In genomic region chr8:126664891-126665290, GRCm38 (mm10) we compare ENCODE assay signal across 10 mouse cellular contexts.
DNase-seq lines count a peak whose midpoint lies in the region; ATAC-seq and TF ChIP-seq lines count a peak whose summit lies in the region.
"Had no signal": no experiment of that assay in that cellular context is flagged by ENCODE, and none has a peak within 500 bp of the region (broad histone marks: within the 10 kb centered on the region; RNA-seq: fewer than 3 reads in every experiment).

No protein-coding gene starts in this region.

- no peak overlapping the region for H3K9ac ChIP-seq in heart, postnatal 0 days (replicated peaks; ENCODE audit: low read depth, low read length)
- no peak overlapping the region for H3K9ac ChIP-seq in forebrain, embryonic 11.5 days (ENCODE audit: low read length)
- no peak overlapping the region for H3K9ac ChIP-seq in limb, embryonic 15.5 days
- H3K9ac ChIP-seq: liver, embryonic 14.5 days had no signal

- no peaks in the 10 kb centered on the region for H3K36me3 ChIP-seq in heart, postnatal 0 days (replicated peaks; ENCODE audit: control insufficient read depth, insufficient read depth, low read length)
- H3K36me3 ChIP-seq in forebrain, embryonic 11.5 days (ENCODE audit: control insufficient read depth, insufficient read depth, low read length) = no peaks in the 10 kb centered on the region
- H3K36me3 ChIP-seq in limb, embryonic 15.5 days = no peaks in the 10 kb centered on the region

- 71% methylated on average over 5 of the region's 5 CpGs for WGBS in heart, postnatal 0 days
- WGBS in forebrain, embryonic 11.5 days = 76% methylated on average over 5 of the region's 5 CpGs
- WGBS in limb, embryonic 15.5 days = 28% methylated on average over 5 of the region's 5 CpGs

- peaks cover 78% of the 10 kb centered on the region for H3K4me1 ChIP-seq in heart, postnatal 0 days (ENCODE audit: control insufficient read depth, insufficient read depth)
- peaks cover 54% of the 10 kb centered on the region for H3K4me1 ChIP-seq in forebrain, embryonic 11.5 days (replicated peaks; ENCODE audit: control insufficient read depth, insufficient read depth, low read length)
- peaks cover 92% of the 10 kb centered on the region for H3K4me1 ChIP-seq in limb, embryonic 15.5 days

- no peak for TF ChIP-seq CTCF in heart, postnatal 0 days (IDR thresholded peaks at IDR 0.05; ENCODE audit: low read depth)
- TF ChIP-seq CTCF in brain, embryonic 14.5 days (IDR thresholded peaks at IDR 0.05; ENCODE audit: borderline replicate concordance, extremely low read depth, insufficient read depth, insufficient read length) = no peak

- H3K4me3 ChIP-seq in heart, postnatal 0 days (ENCODE audit: low read depth, low read length) = no peak overlapping the region
- H3K4me3 ChIP-seq in forebrain, embryonic 11.5 days (ENCODE audit: low read depth, low read length) = no peak overlapping the region
- no peak overlapping the region for H3K4me3 ChIP-seq in limb, embryonic 15.5 days
- H3K4me3 ChIP-seq: erythroblast, embryonic 14.5 days had no signal

- H3K27ac ChIP-seq in heart, postnatal 0 days (ENCODE audit: low read depth) = peak overlapping the region; percentile 98; the same call in 1 of the 2 replicates
- peak overlapping the region; percentile 93 for H3K27ac ChIP-seq in forebrain, embryonic 11.5 days (ENCODE audit: low read depth, low read length)
- H3K27ac ChIP-seq in limb, embryonic 15.5 days = peak overlapping the region; percentile 99

- H3K4me2 ChIP-seq in heart, postnatal 0 days (ENCODE audit: low read depth, low read length) = no peak overlapping the region
- no peak overlapping the region for H3K4me2 ChIP-seq in forebrain, embryonic 11.5 days (ENCODE audit: low read depth, low read length, severe bottlenecking)
- 0 out of 2 replicates have a peak overlapping the region, but pooled peaks have one; percentile 45 for H3K4me2 ChIP-seq in limb, embryonic 15.5 days

- H3K27me3 ChIP-seq in heart, postnatal 0 days (ENCODE audit: control insufficient read depth, insufficient read depth, low read length) = no peaks in the 10 kb centered on the region
- H3K27me3 ChIP-seq in forebrain, embryonic 11.5 days (ENCODE audit: control insufficient read depth, insufficient read depth, low read length) = no peaks in the 10 kb centered on the region
- no peaks in the 10 kb centered on the region for H3K27me3 ChIP-seq in limb, embryonic 15.5 days

- TF ChIP-seq POLR2A in brain, embryonic 14.5 days (IDR thresholded peaks at IDR 0.05; ENCODE audit: borderline replicate concordance, extremely low read depth, insufficient read depth, insufficient read length, poor library complexity, severe bottlenecking) = no peak

- no peak for DNase-seq in heart, postnatal 0 days (ENCODE audit: low spot score)
- DNase-seq in heart, adult 8-10 months (ENCODE audit: low spot score) = no peak
- DNase-seq in brain, embryonic 14.5 days (ENCODE audit: low read depth) = peak; percentile 47
- no peak for DNase-seq in forebrain, embryonic 11.5 days (ENCODE audit: low spot score)
- DNase-seq in thymus, postnatal 0 days (ENCODE audit: low spot score) = no peak
- no peak for DNase-seq in yolk sac, embryonic 10.5 days (ENCODE audit: low spot score)

- no peak for TF ChIP-seq EP300 in heart, postnatal 0 days (IDR thresholded peaks at IDR 0.05; ENCODE audit: low read depth)

- H3K9me3 ChIP-seq in heart, postnatal 0 days (replicated peaks; ENCODE audit: control insufficient read depth, low read length) = no peaks in the 10 kb centered on the region
- no peaks in the 10 kb centered on the region for H3K9me3 ChIP-seq in forebrain, embryonic 11.5 days (ENCODE audit: control insufficient read depth, low read length)
- no peaks in the 10 kb centered on the region for H3K9me3 ChIP-seq in limb, embryonic 15.5 days

- ATAC-seq in heart, postnatal 0 days (ENCODE audit: insufficient read depth, low read depth) = no peak
- ATAC-seq in forebrain, embryonic 11.5 days (replicated peaks; ENCODE audit: low FRiP score) = no peak
- ATAC-seq in limb, embryonic 15.5 days (ENCODE audit: insufficient number of reproducible peaks, low FRiP score, low TSS enrichment, low read depth) = no peak
- no peak for ATAC-seq in monocyte, adult 5-6 weeks (replicated peaks; ENCODE audit: insufficient number of reproducible peaks, low FRiP score, low TSS enrichment, poor library complexity, severe bottlenecking)
